Mouse (Mus musculus) gastrocnemius, adult 8-10 months (tissue): ENCODE results near the gene Fkbp5. TPM values are rescaled to one million over a fixed set of nuclear protein-coding genes. Genes with fewer than 3 reads are reported as not detected.

ENCODE experiments used
- DNase-seq, 2 experiments: peaks; one replicate each; pipeline ENCODE4 v3.0.0; 2022; ENCODE audit warnings: low spot score in 2 of 2
- microRNA-seq: library from miRNA; unstranded; fragments of <30 nt; microRNA quantifications from one replicate; pipeline ENCODE4 v1.2.0, GENCODE M21; 2022
- total RNA-seq, 4 experiments: library from RNA; stranded (reverse); gene quantifications; 2 replicates each; pipeline ENCODE4 v1.2.4; 2022

Fkbp5 gene
- total RNA-seq, 4 experiments from 2014 or later = 39.2 to 148 (median 53.2) TPM

DNA sequence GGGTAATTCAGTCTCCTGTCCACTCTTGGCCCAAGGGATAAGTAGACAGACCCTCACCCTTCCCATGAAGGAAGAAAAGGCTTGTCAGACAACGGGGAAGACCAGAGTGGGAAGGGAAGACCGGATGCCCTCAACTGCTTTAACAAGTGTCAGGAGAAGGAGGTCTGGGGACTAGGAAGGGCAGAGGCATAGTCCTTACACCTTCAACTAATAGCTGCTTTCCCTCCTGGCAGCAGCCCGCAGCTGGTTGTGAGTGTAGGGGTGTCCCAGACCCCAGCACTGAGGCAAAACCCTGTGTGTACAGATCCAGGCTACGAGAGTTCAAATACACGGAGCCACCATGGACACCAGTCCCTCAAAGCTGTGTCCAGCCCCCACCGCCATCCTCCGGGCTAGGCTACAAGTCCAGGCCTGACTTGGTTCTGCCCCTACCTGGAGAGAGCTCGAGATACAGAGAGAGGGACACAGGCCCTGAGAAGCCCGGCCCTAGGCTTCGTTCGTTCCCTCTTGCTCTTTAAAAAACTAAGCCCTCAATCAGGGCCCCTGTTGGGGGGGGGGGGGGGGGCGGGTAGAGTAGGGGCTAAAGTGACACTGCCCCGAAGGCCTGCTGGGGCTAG, 168.0 kb downstream of the Fkbp5 start:
- no peak for DNase-seq

Small RNAs within 50 kb of the gene (microRNA-seq; reads per million reads assigned to microRNA genes)
- gene Gm25195 = not detected
- not detected for gene Mir6969

Other genes with a start within 250 kb of the Fkbp5 start
- 10 to 100 TPM in 1 of 4 experiments, 1 to 10 TPM in 3; 9.0 to 14.3 (median 9.3) TPM for gene Fance, start 204.0 kb downstream of the Fkbp5 start, total RNA-seq
- 100 to 1,000 TPM; 377 to 515 (median 422) TPM for gene Rpl10a, start 189.1 kb downstream of the Fkbp5 start, total RNA-seq
- 1 to 10 TPM; 3.2 to 5.7 (median 4.5) TPM for gene Tead3, start 166.7 kb downstream of the Fkbp5 start, total RNA-seq
- not detected for gene Tulp1, start 152.3 kb downstream of the Fkbp5 start, total RNA-seq
- gene Armc12, start 13.3 kb upstream of the Fkbp5 start, total RNA-seq = not detected
- not detected for gene Clpsl2, start 31.9 kb upstream of the Fkbp5 start, total RNA-seq
- gene Clps, start 43.2 kb upstream of the Fkbp5 start, total RNA-seq = not detected
- not detected for gene Lhfpl5, start 58.1 kb upstream of the Fkbp5 start, total RNA-seq
- gene Srpk1, start 105.2 kb upstream of the Fkbp5 start, total RNA-seq = 10 to 100 TPM; 23.1 to 29.4 (median 26.6) TPM
- gene Slc26a8, start 172.7 kb upstream of the Fkbp5 start, total RNA-seq = under 1 TPM in 3 of 4 experiments, not detected in 1; 0.10 to 0.63 (median 0.46) TPM
- gene Mapk14, start 173.8 kb upstream of the Fkbp5 start, total RNA-seq = 100 to 1,000 TPM; 107 to 121 (median 113) TPM
- gene AC170998.1, start 208.6 kb upstream of the Fkbp5 start, total RNA-seq = 1 to 10 TPM in 1 of 4 experiments, under 1 TPM in 1, not detected in 2; 0.86 to 1.7 TPM